Mouse (Mus musculus): ENCODE measurements around the gene Snx22. TPM values are rescaled to one million over a fixed set of nuclear protein-coding genes. Genes with fewer than 3 reads are reported as not detected.

Snx22 gene
- total RNA-seq, 2 experiments from 2014 or later, result 0.52 to 0.83 TPM

Other genes with a start within 250 kb of the Snx22 start
- 10 to 100 TPM; 34.1 to 39.0 TPM for gene Zfp609, start 242.2 kb downstream of the Snx22 start, total RNA-seq (2021)
- 10 to 100 TPM; 28.6 to 29.1 TPM for gene Pclaf, start 179.5 kb downstream of the Snx22 start, total RNA-seq (2021)
- 10 to 100 TPM; 23.9 to 24.4 TPM for gene Trip4, start 160.9 kb downstream of the Snx22 start, total RNA-seq (2021)
- 10 to 100 TPM; 15.3 to 16.5 TPM for gene Csnk1g1, start 160.8 kb downstream of the Snx22 start, total RNA-seq (2021)
- 100 to 1,000 TPM; 355 to 362 TPM for gene Ppib, start 9.5 kb downstream of the Snx22 start, total RNA-seq (2021)
- gene Snx1, start 56.9 kb upstream of the Snx22 start, total RNA-seq (2021), result 10 to 100 TPM; 71.9 to 77.6 TPM
- 10 to 100 TPM; 50.4 to 57.5 TPM for gene Ciao2a, start 56.9 kb upstream of the Snx22 start, total RNA-seq (2021)
- gene Dapk2, start 88.5 kb upstream of the Snx22 start, total RNA-seq (2021), result 10 to 100 TPM; 10.2 to 12.3 TPM

Measured in gastrocnemius, postnatal 4 days (tissue).